Mouse (Mus musculus): ENCODE results near the gene Manea. TPM values are rescaled to one million over a fixed set of nuclear protein-coding genes. Genes with fewer than 3 reads are reported as not detected.
"Not testable (repeated sequence)": the region's sequence is repeated elsewhere in the genome, so short reads cannot be mapped to it uniquely, and the experiment has no call there.

The Manea gene
- total RNA-seq (2021) = 10 to 100 TPM; 27.2 to 36.1 TPM

GRCm38 (mm10) chr4:26346443-26347106 lies at the start of gene Manea:
TSS of gene Manea (minus strand) at chr4:26346891.
- intact Hi-C loops (cut with DNase I) = loop anchor here (10.0 kb wide), 1 partner anchor 552 kb away; no protein-coding TSS in a partner anchor
- peak; percentile 84 to 86 for DNase-seq (ENCODE audit: low spot score in 2 of 2)

GRCm38 (mm10) chr4:26354616-26355015 lies 7.9 kb upstream of the Manea start:
- intact Hi-C loops (cut with DNase I) = no loop called here
- peak in 1 of 2 experiments; percentile 3 for DNase-seq (ENCODE audit: low spot score in 2 of 2)

- intact Hi-C loops (cut with DNase I) = no loop called here
- DNase-seq (ENCODE audit: low spot score in 2 of 2) = no peak
Measured at GRCm38 (mm10) chr4:26353643-26354231, 7.0 kb upstream of the Manea start.

- intact Hi-C loops (cut with DNase I) = loop anchor here (10.0 kb wide), 1 partner anchor 552 kb away; no protein-coding TSS in a partner anchor
- no peak for DNase-seq (ENCODE audit: low spot score in 2 of 2)
Measured at GRCm38 (mm10) chr4:26347239-26347638, 548 bp upstream of the Manea start.

DNA sequence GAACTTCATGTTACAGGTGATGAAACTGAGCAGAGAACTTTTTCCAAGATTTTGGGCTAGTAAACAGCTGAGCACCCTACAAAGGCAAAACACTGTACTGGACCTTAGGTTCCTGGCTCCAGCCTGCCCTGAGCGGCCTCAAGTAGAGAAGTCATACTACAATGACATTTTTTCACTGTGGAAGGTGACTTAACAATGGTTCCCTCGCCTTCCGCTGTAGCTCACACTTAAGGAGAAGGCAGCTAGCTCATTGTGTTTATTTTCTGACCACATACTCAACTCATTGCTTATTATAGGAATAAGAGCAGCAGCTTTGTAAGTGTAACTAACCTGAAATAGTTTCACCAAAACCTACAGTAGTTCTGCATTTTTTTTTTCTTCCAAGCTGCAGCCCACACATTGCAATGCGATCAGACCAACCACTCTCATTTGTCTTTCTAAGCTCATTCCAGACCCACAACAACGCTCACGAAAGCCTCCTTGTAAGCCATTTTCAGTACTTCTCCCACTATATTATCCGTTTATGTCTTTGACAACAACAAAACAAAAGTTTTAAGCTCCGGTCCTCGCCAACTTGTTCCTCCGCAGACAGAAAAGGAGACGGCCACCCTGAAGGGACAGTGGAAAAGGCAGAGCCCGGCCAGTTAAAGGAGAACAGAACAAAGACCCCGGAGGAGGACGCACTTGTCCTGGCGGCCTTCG lies 799 bp downstream of the Manea start:
- DNase-seq (ENCODE audit: low spot score in 2 of 2) = no peak
- intact Hi-C loops (cut with DNase I) = loop anchor here (10.0 kb wide), 1 partner anchor 551 kb away; no protein-coding TSS in a partner anchor

GRCm38 (mm10) chr4:26345080-26345479 lies 1.6 kb downstream of the Manea start:
- DNase-seq (ENCODE audit: low spot score in 2 of 2) = no peak
- intact Hi-C loops (cut with DNase I) = loop anchor here (10.0 kb wide), 1 partner anchor 550 kb away; no protein-coding TSS in a partner anchor

- intact Hi-C loops (cut with DNase I) = loop anchor here (10.0 kb wide), 1 partner anchor 548 kb away; no protein-coding TSS in a partner anchor
Measured at GRCm38 (mm10) chr4:26342346-26342745, 4.3 kb downstream of the Manea start.

DNA sequence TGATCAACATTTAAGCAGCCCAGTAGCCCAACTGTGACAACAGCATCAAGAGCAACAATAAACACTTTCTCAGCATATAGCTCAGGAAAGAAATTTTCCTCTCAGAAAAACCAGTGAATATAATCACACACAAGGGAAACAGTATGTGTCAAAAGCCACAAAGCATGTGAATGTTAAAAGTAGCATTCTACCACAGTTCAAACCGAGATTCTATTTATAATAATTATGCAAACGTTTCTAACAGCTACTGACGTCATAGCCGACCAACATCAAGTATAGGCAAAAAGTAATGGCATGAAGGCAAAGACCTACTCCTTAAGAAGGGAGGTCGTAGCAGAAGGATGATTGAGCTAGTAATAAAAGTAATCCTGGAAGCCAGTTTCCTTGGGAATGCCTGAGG lies 8.1 kb downstream of the Manea start:
- no peak for DNase-seq (ENCODE audit: low spot score in 2 of 2)
- intact Hi-C loops (cut with DNase I) = no loop called here

More at GRCm38 (mm10) chr4:26342346-26342745, 4.3 kb downstream of the Manea start:
- DNase-seq (ENCODE audit: low spot score in 2 of 2) = no peak

DNA sequence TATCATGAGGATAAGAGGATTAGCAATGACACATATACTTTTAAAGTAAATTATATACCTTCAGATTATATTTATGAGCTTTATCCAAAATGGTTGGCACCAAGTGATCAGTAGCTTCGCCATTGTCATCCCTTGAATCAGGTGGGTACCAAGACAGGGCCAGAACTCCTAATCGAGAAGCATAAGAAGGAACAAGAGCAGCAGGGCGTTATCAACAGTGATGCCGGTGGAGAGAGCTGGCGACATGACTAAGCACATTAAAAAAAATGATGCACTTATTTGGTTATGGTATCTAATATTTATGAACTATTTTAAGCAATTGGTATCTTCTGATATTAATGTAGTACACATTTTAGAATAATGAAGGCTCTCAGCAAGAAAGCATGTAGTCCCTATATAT lies 10.1 kb downstream of the Manea start:
- intact Hi-C loops (cut with DNase I) = no loop called here
- DNase-seq (ENCODE audit: low spot score in 2 of 2) = no peak

- intact Hi-C loops (cut with DNase I); DNase-seq (ENCODE audit: low spot score in 2 of 2): not testable (repeated sequence)
Measured at GRCm38 (mm10) chr4:26304731-26305130, 42.0 kb downstream of the Manea start.

DNA sequence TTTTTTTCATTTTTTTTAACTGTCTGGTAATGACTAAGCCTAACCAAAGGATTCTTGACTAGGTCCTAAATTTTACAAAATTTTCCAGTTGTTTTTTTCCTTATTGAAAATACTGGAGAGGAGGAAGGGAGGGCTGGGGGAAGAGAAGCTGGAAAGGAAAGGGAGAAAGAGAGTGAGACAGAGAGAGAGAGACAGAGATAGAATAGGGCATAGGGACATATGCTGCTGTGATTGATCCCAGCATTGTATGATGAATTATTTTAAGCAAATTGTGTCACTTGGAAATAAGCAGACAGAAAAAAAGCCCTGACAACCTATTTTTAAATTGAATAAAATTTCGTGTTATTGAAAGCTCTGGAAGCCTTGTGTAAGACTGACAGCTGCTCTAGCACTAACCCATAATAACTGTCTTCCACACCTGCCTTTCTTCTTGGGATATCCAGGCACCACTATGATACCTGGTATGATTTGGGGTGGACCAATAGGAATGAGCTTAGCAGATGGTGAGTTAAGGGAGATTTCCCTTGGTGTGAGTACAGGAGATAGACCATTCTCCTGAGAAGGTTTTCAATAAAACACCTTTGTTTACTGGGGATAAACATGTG lies 69.5 kb downstream of the Manea start:
- intact Hi-C loops (cut with DNase I) = no loop called here
- DNase-seq (ENCODE audit: low spot score in 2 of 2) = no peak

GRCm38 (mm10) chr4:26276264-26276663 lies 70.4 kb downstream of the Manea start:
- intact Hi-C loops (cut with DNase I) = no loop called here
- no peak for DNase-seq (ENCODE audit: low spot score in 2 of 2)

GRCm38 (mm10) chr4:26275769-26276168 lies 70.9 kb downstream of the Manea start:
- intact Hi-C loops (cut with DNase I) = no loop called here
- no peak for DNase-seq (ENCODE audit: low spot score in 2 of 2)

Data from left cerebral cortex, postnatal 36 days (tissue).